Mouse (Mus musculus): Measurements from ENCODE around the gene Mfsd4b1. TPM values are rescaled to one million over a fixed set of nuclear protein-coding genes. Genes with fewer than 3 reads are reported as not detected.

The Mfsd4b1 gene
- total RNA-seq, 1 experiment = 0.09 TPM

DNA sequence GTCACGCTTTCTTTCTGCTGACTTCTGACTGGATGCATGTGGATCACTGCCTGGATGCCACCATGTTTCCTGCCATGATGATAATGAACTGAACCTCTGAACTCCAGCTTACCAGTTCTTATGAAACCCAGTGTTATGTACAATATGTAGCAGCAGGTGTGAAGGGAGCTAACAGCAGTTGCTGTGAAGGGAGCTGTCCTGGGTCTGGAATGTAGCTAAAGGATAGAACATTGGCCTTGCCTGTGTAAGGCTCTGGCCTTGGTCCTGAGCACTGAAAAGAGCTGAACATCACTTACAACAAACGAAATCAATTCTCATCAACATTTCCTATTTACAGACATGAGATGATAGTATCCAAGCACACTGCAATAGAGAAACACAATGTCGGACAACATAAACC is 57.6 kb downstream of the Mfsd4b1 start:
- Histone ChIP-seq H3K4me3 (ENCODE audit: insufficient read depth in 1 of 2, low read depth in 1 of 2, low read length in 2 of 2, poor library complexity in 1 of 2, severe bottlenecking in 1 of 2) (no peak overlapping the region), H3K9me3 (ENCODE audit: control insufficient read depth, insufficient read depth, low read depth, low read length) (no peaks in the 10 kb centered on the region), H3K36me3 (ENCODE audit: control insufficient read depth, insufficient read depth, low read length, poor library complexity, severe bottlenecking) (no peaks in the 10 kb centered on the region), H3K4me1 (ENCODE audit: control insufficient read depth in 2 of 2, insufficient read depth in 2 of 2, low read length in 2 of 2, poor library complexity in 1 of 2) (no peaks in the 10 kb centered on the region), H3K9ac (ENCODE audit: insufficient read depth, low read depth, low read length, poor library complexity, severe bottlenecking) (no peak overlapping the region), H3K27ac (ENCODE audit: insufficient read depth, low read depth, low read length, poor library complexity, severe bottlenecking) (no peak overlapping the region)
- DNase-seq (ENCODE audit: low read depth, low spot score) = peak; percentile 40
- TF ChIP-seq HCFC1 (IDR thresholded peaks at IDR 0.05; ENCODE audit: borderline replicate concordance, insufficient read depth, low read length) = no peak
- TF ChIP-seq CHD2 (IDR thresholded peaks at IDR 0.05; ENCODE audit: low read depth, low read length) = no peak
- TF ChIP-seq ZNF384 (IDR thresholded peaks at IDR 0.05; ENCODE audit: low read depth, low read length) = no peak
- in situ Hi-C loops (cut with MboI; ENCODE audit: low sequenced_read_pairs in 2 of 2, unreplicated experiment in 2 of 2) = no loop called here

DNA sequence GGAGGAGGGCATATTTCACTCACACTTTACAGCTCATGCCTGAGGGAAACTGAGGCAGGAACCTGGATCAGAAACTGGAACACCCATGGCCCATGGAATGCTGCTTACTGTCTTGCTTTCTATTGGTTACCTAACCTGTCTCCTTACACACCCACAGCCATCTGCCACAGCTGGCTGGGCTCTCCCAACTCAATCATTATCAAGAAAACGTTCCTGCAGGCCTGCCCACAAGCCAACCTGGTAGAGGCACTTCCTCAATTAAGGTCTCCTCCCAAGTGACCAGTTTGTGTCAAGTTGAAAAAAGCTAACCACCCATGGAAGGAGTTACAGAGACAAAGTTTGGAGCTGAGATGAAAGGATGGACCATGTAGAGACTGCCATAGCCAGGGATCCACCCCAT is 63.2 kb downstream of the Mfsd4b1 start:
- no peak for DNase-seq (ENCODE audit: low read depth, low spot score)
- no peaks in the 10 kb centered on the region for H3K9me3 ChIP-seq (ENCODE audit: control insufficient read depth, insufficient read depth, low read depth, low read length)
- TF ChIP-seq ZNF384 (IDR thresholded peaks at IDR 0.05; ENCODE audit: low read depth, low read length) = no peak
- TF ChIP-seq CHD2 (IDR thresholded peaks at IDR 0.05; ENCODE audit: low read depth, low read length) = no peak
- TF ChIP-seq MAFK (IDR thresholded peaks at IDR 0.05; ENCODE audit: insufficient read depth, low read depth, low read length) = no peak
- TF ChIP-seq ZC3H11A (IDR thresholded peaks at IDR 0.05; ENCODE audit: borderline replicate concordance, low read depth, low read length) = no peak
- no peak for TF ChIP-seq HCFC1 (IDR thresholded peaks at IDR 0.05; ENCODE audit: borderline replicate concordance, insufficient read depth, low read length)
- no peaks in the 10 kb centered on the region for H3K4me1 ChIP-seq (ENCODE audit: control insufficient read depth in 2 of 2, insufficient read depth in 2 of 2, low read length in 2 of 2, poor library complexity in 1 of 2)
- in situ Hi-C loops (cut with MboI; ENCODE audit: low sequenced_read_pairs in 2 of 2, unreplicated experiment in 2 of 2) = no loop called here
- no peaks in the 10 kb centered on the region for H3K36me3 ChIP-seq (ENCODE audit: control insufficient read depth, insufficient read depth, low read length, poor library complexity, severe bottlenecking)
- H3K27ac ChIP-seq (ENCODE audit: insufficient read depth, low read depth, low read length, poor library complexity, severe bottlenecking) = no peak overlapping the region
- H3K4me3 ChIP-seq (ENCODE audit: insufficient read depth in 1 of 2, low read depth in 1 of 2, low read length in 2 of 2, poor library complexity in 1 of 2, severe bottlenecking in 1 of 2) = no peak overlapping the region
- H3K9ac ChIP-seq (ENCODE audit: insufficient read depth, low read depth, low read length, poor library complexity, severe bottlenecking) = no peak overlapping the region

DNA sequence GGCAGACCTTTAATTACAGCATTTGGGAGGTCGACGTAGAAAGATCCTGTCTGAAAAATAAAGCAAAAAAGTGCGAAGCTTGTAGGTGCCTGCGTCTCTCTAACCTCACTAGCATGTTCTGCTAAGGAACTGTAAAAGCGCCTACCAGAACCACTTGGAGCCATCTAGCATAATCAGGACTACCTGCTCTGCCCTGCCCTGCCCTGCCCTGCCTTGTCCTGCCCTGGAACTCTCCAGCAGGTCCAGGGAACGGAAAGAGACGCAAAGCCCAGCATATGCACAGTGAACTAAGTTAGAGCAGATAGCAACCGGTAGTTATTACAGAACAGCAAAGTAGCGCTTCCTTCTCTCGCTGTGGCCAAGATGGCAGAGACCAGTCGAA is 64.6 kb downstream of the Mfsd4b1 start:
- no peak overlapping the region for H3K27ac ChIP-seq (ENCODE audit: insufficient read depth, low read depth, low read length, poor library complexity, severe bottlenecking)
- no peaks in the 10 kb centered on the region for H3K9me3 ChIP-seq (ENCODE audit: control insufficient read depth, insufficient read depth, low read depth, low read length)
- TF ChIP-seq MAFK (IDR thresholded peaks at IDR 0.05; ENCODE audit: insufficient read depth, low read depth, low read length) (no peak), ZC3H11A (IDR thresholded peaks at IDR 0.05; ENCODE audit: borderline replicate concordance, low read depth, low read length) (no peak), ZNF384 (IDR thresholded peaks at IDR 0.05; ENCODE audit: low read depth, low read length) (no peak), HCFC1 (IDR thresholded peaks at IDR 0.05; ENCODE audit: borderline replicate concordance, insufficient read depth, low read length) (no peak), CHD2 (IDR thresholded peaks at IDR 0.05; ENCODE audit: low read depth, low read length) (no peak)
- H3K4me3 ChIP-seq (ENCODE audit: insufficient read depth in 1 of 2, low read depth in 1 of 2, low read length in 2 of 2, poor library complexity in 1 of 2, severe bottlenecking in 1 of 2) = 0 out of 4 replicates have a peak overlapping the region, but pooled peaks of 1 of the 2 experiments have one; percentile 8
- in situ Hi-C loops (cut with MboI; ENCODE audit: low sequenced_read_pairs in 2 of 2, unreplicated experiment in 2 of 2) = no loop called here
- H3K36me3 ChIP-seq (ENCODE audit: control insufficient read depth, insufficient read depth, low read length, poor library complexity, severe bottlenecking) = no peaks in the 10 kb centered on the region
- no peak overlapping the region for H3K9ac ChIP-seq (ENCODE audit: insufficient read depth, low read depth, low read length, poor library complexity, severe bottlenecking)
- DNase-seq (ENCODE audit: low read depth, low spot score) = no peak
- H3K4me1 ChIP-seq (ENCODE audit: control insufficient read depth in 2 of 2, insufficient read depth in 2 of 2, low read length in 2 of 2, poor library complexity in 1 of 2) = no peaks in the 10 kb centered on the region

DNA sequence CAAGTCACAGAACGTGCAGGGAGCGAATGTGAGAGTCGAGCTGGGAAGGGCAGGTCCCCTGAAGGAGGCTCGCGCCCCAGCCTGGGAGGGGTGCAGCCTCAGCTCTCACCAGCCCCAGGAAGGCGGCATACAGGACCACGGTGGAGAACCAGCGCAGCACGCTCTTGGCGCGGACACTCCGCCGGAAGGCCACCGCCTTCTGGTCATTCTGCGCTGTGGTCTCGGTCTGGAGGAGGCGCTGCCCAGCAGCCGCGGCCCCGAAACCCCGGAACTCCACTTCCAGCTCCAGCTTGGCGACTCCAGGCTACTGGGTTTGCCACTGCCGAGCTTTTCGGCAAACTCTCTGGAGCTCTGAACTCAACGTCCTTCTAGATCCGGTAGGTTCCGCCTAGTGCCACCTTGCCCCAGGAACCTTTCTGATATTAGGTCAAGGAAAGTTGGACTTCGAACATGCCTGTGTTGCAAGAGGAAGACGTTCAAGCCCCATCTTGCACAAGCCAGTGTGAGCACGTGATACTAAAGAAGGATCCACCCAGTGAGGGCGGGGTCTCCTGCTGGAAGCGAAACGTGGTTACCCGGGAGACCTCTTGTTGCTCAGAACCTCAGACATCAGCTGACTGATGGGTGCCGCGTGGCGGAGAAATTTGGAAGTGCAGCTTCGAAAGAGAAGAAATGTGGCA is 65.2 kb downstream of the Mfsd4b1 start, which contains the start of gene Mfsd4b3:
Gene Mfsd4b3, minus strand, starts transcription at position 393 of the 680 bp plus-strand sequence.
- H3K9ac ChIP-seq (ENCODE audit: insufficient read depth, low read depth, low read length, poor library complexity, severe bottlenecking) = peak within 1 kb of the TSS; percentile 69
- TF ChIP-seq CHD2 (IDR thresholded peaks at IDR 0.05; ENCODE audit: low read depth, low read length) (no peak), ZC3H11A (IDR thresholded peaks at IDR 0.05; ENCODE audit: borderline replicate concordance, low read depth, low read length) (no peak; the same call in 1 of the 2 replicates)
- in situ Hi-C loops (cut with MboI; ENCODE audit: low sequenced_read_pairs in 2 of 2, unreplicated experiment in 2 of 2) = loop anchor here in 1 of 2 experiments (5.0 kb wide), 1 partner anchor 252 kb away; no protein-coding TSS in a partner anchor
- no peaks in the 10 kb centered on the region for H3K4me1 ChIP-seq (ENCODE audit: control insufficient read depth in 2 of 2, insufficient read depth in 2 of 2, low read length in 2 of 2, poor library complexity in 1 of 2)
- H3K36me3 ChIP-seq (ENCODE audit: control insufficient read depth, insufficient read depth, low read length, poor library complexity, severe bottlenecking) = no peaks in the 10 kb centered on the region
- H3K27ac ChIP-seq (ENCODE audit: insufficient read depth, low read depth, low read length, poor library complexity, severe bottlenecking) = no peak within 1 kb of the TSS
- H3K4me3 ChIP-seq (ENCODE audit: insufficient read depth in 1 of 2, low read depth in 1 of 2, low read length in 2 of 2, poor library complexity in 1 of 2, severe bottlenecking in 1 of 2) = peak within 1 kb of the TSS; percentile 73
- peak; percentile 94 for DNase-seq (ENCODE audit: low read depth, low spot score)
- H3K9me3 ChIP-seq (ENCODE audit: control insufficient read depth, insufficient read depth, low read depth, low read length) = no peaks in the 10 kb centered on the region

DNA sequence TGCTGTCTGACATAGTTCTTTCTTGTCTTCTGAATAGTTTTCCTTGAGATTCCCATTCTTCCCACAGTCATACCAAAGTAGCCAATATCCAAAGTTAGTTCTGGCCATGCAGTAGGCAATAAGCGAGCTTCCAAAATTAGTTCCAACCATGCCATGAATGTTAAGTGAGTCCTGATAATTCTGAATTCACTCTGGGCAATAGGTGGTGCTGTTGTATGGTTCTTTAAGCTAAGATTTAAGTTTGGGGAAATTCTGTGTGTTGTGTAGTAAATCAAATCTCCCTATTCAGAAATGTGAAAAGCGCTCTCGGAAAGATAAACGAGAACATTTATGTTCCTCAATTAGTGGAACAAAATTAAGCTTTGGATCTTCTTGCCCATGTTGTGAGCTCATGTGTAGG is 66.8 kb downstream of the Mfsd4b1 start:
- TF ChIP-seq ZC3H11A (IDR thresholded peaks at IDR 0.05; ENCODE audit: borderline replicate concordance, low read depth, low read length) = no peak
- no peak for TF ChIP-seq ZNF384 (IDR thresholded peaks at IDR 0.05; ENCODE audit: low read depth, low read length)
- no peak for TF ChIP-seq CHD2 (IDR thresholded peaks at IDR 0.05; ENCODE audit: low read depth, low read length)
- in situ Hi-C loops (cut with MboI; ENCODE audit: low sequenced_read_pairs in 2 of 2, unreplicated experiment in 2 of 2) = loop anchor here in 1 of 2 experiments (5.0 kb wide), 1 partner anchor 254 kb away; no protein-coding TSS in a partner anchor
- Histone ChIP-seq H3K27ac (ENCODE audit: insufficient read depth, low read depth, low read length, poor library complexity, severe bottlenecking) (no peak overlapping the region), H3K9me3 (ENCODE audit: control insufficient read depth, insufficient read depth, low read depth, low read length) (no peaks in the 10 kb centered on the region), H3K9ac (ENCODE audit: insufficient read depth, low read depth, low read length, poor library complexity, severe bottlenecking) (no peak overlapping the region), H3K4me3 (ENCODE audit: insufficient read depth in 1 of 2, low read depth in 1 of 2, low read length in 2 of 2, poor library complexity in 1 of 2, severe bottlenecking in 1 of 2) (no peak overlapping the region), H3K4me1 (ENCODE audit: control insufficient read depth in 2 of 2, insufficient read depth in 2 of 2, low read length in 2 of 2, poor library complexity in 1 of 2) (no peaks in the 10 kb centered on the region), H3K36me3 (ENCODE audit: control insufficient read depth, insufficient read depth, low read length, poor library complexity, severe bottlenecking) (no peaks in the 10 kb centered on the region)
- DNase-seq (ENCODE audit: low read depth, low spot score) = no peak
